Mouse (Mus musculus): ENCODE measurements around the gene Irs2.

DNA sequence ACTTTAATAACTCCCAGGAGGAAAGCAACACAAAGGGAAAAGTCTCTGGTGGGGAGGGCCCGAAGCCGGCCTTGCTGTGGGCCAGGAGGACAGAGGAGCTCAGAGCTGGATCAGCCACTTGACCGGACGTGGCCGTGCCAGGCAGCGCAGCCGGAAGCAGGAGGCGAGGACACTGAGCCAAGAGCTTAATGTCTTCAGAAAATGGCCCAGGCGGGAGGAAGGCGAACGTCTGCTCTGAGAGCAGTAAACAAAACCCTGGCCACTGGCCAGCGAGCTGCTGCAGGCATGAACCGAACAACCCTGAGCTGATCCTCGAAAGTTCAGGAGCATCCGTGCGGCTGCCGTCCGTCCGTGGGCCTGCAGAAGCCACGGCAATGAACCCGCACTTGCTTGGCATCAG is 29.9 kb downstream of the Irs2 start:
- TF ChIP-seq CTCF (IDR thresholded peaks at IDR 0.05), result no peak
- peak; percentile 48; the same call in 1 of the 2 replicates for TF ChIP-seq EP300 (IDR thresholded peaks at IDR 0.05)

Measured in lung, postnatal 0 days (tissue).